ENCODE assay signal across 19 mouse cellular contexts in genomic region chr9:60529348-60530243, GRCm38 (mm10). TPM values are rescaled to one million over a fixed set of nuclear protein-coding genes. Genes with fewer than 3 reads are reported as not detected.
DNase-seq lines count a peak whose midpoint lies in the region; ATAC-seq lines count a peak whose summit lies in the region.
"Had no signal": no experiment of that assay in that cellular context is flagged by ENCODE, and none has a peak within 500 bp of the region (broad histone marks: within the 10 kb centered on the region; RNA-seq: fewer than 3 reads in every experiment).

No protein-coding gene starts in this region.

- WGBS in heart, embryonic 13.5 days = 60% methylated on average over 10 of the region's 10 CpGs
- 60% methylated on average over 10 of the region's 10 CpGs for WGBS in heart, embryonic 15.5 days

- no peaks in the 10 kb centered on the region for H3K9me3 ChIP-seq in heart, embryonic 13.5 days
- H3K9me3 ChIP-seq in heart, embryonic 15.5 days (replicated peaks) = no peaks in the 10 kb centered on the region
- H3K9me3 ChIP-seq: embryonic facial prominence, embryonic 10.5 days; hindbrain, embryonic 12.5 days; liver, embryonic 15.5 days had no signal

- no peak overlapping the region for H3K4me3 ChIP-seq in heart, embryonic 13.5 days
- no peak overlapping the region for H3K4me3 ChIP-seq in heart, embryonic 15.5 days
- H3K4me3 ChIP-seq: embryonic facial prominence, embryonic 10.5 days; hindbrain, embryonic 12.5 days; layer of hippocampus, adult 2 months; liver, embryonic 15.5 days had no signal

- no peak for DNase-seq in heart, postnatal 36 days
- peak; percentile 7 for DNase-seq in A20 (ENCODE audit: low read depth, low spot score)
- DNase-seq in lung, postnatal 36 days = peak; percentile 67
- no peak for DNase-seq in urinary bladder, postnatal 36 days (ENCODE audit: low spot score in 2 of 2)
- DNase-seq: adrenal gland, adult 2 months; cerebellum, adult 2 months; layer of hippocampus, postnatal 36 days; midbrain, embryonic 14.5 days; right cerebral cortex, postnatal 14 days; spleen, adult 18-20 months; thymus, adult 18-20 months had no signal

- intact Hi-C loops in heart, postnatal 36 days (cut with DNase I) = no loop called here

- no peak for ATAC-seq in heart, embryonic 13.5 days (ENCODE audit: extremely low read depth, insufficient number of reproducible peaks, low FRiP score, low TSS enrichment)
- ATAC-seq in heart, embryonic 15.5 days (replicated peaks; ENCODE audit: insufficient number of reproducible peaks, insufficient read depth, low FRiP score, low read depth) = no peak
- no peak for ATAC-seq in megakaryocyte-erythroid progenitor cell, adult 5-6 weeks (replicated peaks; ENCODE audit: low FRiP score, low TSS enrichment, poor library complexity, severe bottlenecking)

- H3K4me2 ChIP-seq in heart, embryonic 13.5 days = no peak overlapping the region
- no peak overlapping the region for H3K4me2 ChIP-seq in heart, embryonic 15.5 days
- H3K4me2 ChIP-seq: hindbrain, embryonic 12.5 days; liver, embryonic 15.5 days had no signal

- H3K4me1 ChIP-seq in heart, embryonic 13.5 days = peaks cover 55% of the 10 kb centered on the region
- peaks cover 44% of the 10 kb centered on the region for H3K4me1 ChIP-seq in heart, embryonic 15.5 days (replicated peaks)
- H3K4me1 ChIP-seq: liver, embryonic 15.5 days had no signal

- H3K36me3 ChIP-seq in heart, embryonic 13.5 days = no peaks in the 10 kb centered on the region
- no peaks in the 10 kb centered on the region for H3K36me3 ChIP-seq in heart, embryonic 15.5 days
- H3K36me3 ChIP-seq: embryonic facial prominence, embryonic 10.5 days; hindbrain, embryonic 12.5 days; liver, embryonic 15.5 days had no signal

- H3K27ac ChIP-seq in heart, embryonic 13.5 days (replicated peaks) = peak overlapping the region; percentile 64
- peak overlapping the region; percentile 62 for H3K27ac ChIP-seq in heart, embryonic 15.5 days
- H3K27ac ChIP-seq: embryonic facial prominence, embryonic 10.5 days; hindbrain, embryonic 12.5 days; kidney, postnatal 0 days; layer of hippocampus, adult 2 months; liver, embryonic 15.5 days had no signal

- no peaks in the 10 kb centered on the region for H3K27me3 ChIP-seq in heart, embryonic 13.5 days (replicated peaks)
- no peaks in the 10 kb centered on the region for H3K27me3 ChIP-seq in heart, embryonic 15.5 days

- H3K9ac ChIP-seq in heart, embryonic 13.5 days = no peak overlapping the region
- H3K9ac ChIP-seq in heart, embryonic 15.5 days = no peak overlapping the region
- H3K9ac ChIP-seq: hindbrain, embryonic 12.5 days; liver, embryonic 15.5 days had no signal

RNA-seq across cellular contexts. Expression of gene Thsd4, which starts 7.8 kb away (rescaled TPM):
- 8.3 and 10.0 TPM in 2 replicates for polyA plus RNA-seq in heart, embryonic 13.5 days (2015; fragmentation: Nextera tagmentation; extraction: Ambion mirVana)
- total RNA-seq in heart, postnatal 36 days (2021) = 1 to 10 TPM; 5.4 to 6.6 TPM
- 7.5 and 11.4 TPM in 2 replicates for polyA plus RNA-seq in heart, embryonic 15.5 days (2015; fragmentation: Nextera tagmentation; extraction: Ambion mirVana)
- total RNA-seq in megakaryocyte-erythroid progenitor cell, adult 5-6 weeks (2014; fragmentation: Nextera tagmentation) = 1.1 and 1.3 TPM in 2 replicates
- 0.80 TPM in 1 of 2 replicates, not detected in the other for total RNA-seq in megakaryocyte-erythroid progenitor cell, adult 5-6 weeks (2017)

Comparison
In these comparisons a context has a peak if more than half of its experiments do, and no peak if none do; other contexts are left out.
1. DNase-seq: peak in A20 (single experiment) and lung, postnatal 36 days (single experiment); none in heart, postnatal 36 days (0 of 2) and urinary bladder, postnatal 36 days (0 of 2).